Mouse (Mus musculus): ENCODE results near the gene Pym1. TPM values are rescaled to one million over a fixed set of nuclear protein-coding genes. Genes with fewer than 3 reads are reported as not detected.

The Pym1 gene
- polyA plus RNA-seq, 1 experiment from 2014 or later, result 46.5 TPM

GRCm38 (mm10) chr10:128748252-128748864 lies 669 bp downstream of the Pym1 start:
- peak; percentile 93 for ATAC-seq (ENCODE audit: low FRiP score)
- under 1% methylated on average over 37 of the region's 37 CpGs for WGBS
- peak overlapping the region; percentile 88 for H3K9ac ChIP-seq

DNA sequence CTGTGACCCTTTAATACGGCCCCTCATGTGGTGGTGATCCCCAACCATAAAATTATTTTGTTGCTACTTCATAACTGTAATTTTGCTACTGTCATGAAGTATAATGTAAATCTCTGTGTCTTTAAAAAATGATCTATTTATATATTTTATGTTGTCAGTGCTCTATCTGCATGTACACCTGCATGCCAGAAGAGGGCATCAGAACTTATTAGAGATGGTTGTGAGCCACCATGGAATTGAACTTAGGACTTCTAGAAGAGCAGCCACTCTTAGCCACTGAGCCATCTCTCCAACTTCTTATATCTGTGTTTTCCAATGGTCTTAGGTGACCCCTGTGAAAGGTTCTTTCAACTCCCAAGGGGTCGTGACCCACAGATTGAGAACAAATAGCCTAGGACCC lies 25.2 kb downstream of the Pym1 start:
- Histone ChIP-seq H3K4me2 (no peak overlapping the region), H3K9me3 (no peaks in the 10 kb centered on the region), H3K4me3 (no peak overlapping the region), H3K9ac (no peak overlapping the region), H3K27me3 (no peaks in the 10 kb centered on the region), H3K36me3 (peaks cover 6% of the 10 kb centered on the region), H3K4me1 (replicated peaks) (no peaks in the 10 kb centered on the region), H3K27ac (no peak overlapping the region)
- 90% methylated on average over 2 of the region's 2 CpGs for WGBS
- no peak for ATAC-seq (ENCODE audit: low FRiP score)

More at GRCm38 (mm10) chr10:128748252-128748864, 669 bp downstream of the Pym1 start:
- no peaks in the 10 kb centered on the region for H3K9me3 ChIP-seq
- peaks cover 41% of the 10 kb centered on the region for H3K4me1 ChIP-seq (replicated peaks)
- H3K4me2 ChIP-seq, result peak overlapping the region; percentile 92
- H3K4me3 ChIP-seq, result peak overlapping the region; percentile 76
- H3K27ac ChIP-seq, result peak overlapping the region; percentile 95
- peaks cover 34% of the 10 kb centered on the region for H3K27me3 ChIP-seq
- H3K36me3 ChIP-seq, result peaks cover 6% of the 10 kb centered on the region; the same call in 1 of the 2 replicates

- ATAC-seq (ENCODE audit: low FRiP score), result no peak
- no peaks in the 10 kb centered on the region for H3K4me1 ChIP-seq (replicated peaks)
- no peak overlapping the region for H3K4me2 ChIP-seq
- no peaks in the 10 kb centered on the region for H3K9me3 ChIP-seq
- H3K27ac ChIP-seq, result no peak overlapping the region
- peaks cover 5% of the 10 kb centered on the region; the same call in 1 of the 2 replicates for H3K36me3 ChIP-seq
- no peak overlapping the region for H3K9ac ChIP-seq
- no peaks in the 10 kb centered on the region for H3K27me3 ChIP-seq
- H3K4me3 ChIP-seq, result no peak overlapping the region
- 34% methylated on average over 5 of the region's 5 CpGs for WGBS
Observed at GRCm38 (mm10) chr10:128773685-128774084, 26.0 kb downstream of the Pym1 start.

GRCm38 (mm10) chr10:128778441-128778840 lies 30.8 kb downstream of the Pym1 start:
- Histone ChIP-seq H3K27ac (no peak overlapping the region), H3K4me2 (no peak overlapping the region), H3K9me3 (0 out of 2 replicates have a peak, but pooled peaks cover under 1% of the 10 kb centered on the region), H3K4me3 (no peak overlapping the region), H3K36me3 (no peaks in the 10 kb centered on the region), H3K9ac (no peak overlapping the region), H3K27me3 (no peaks in the 10 kb centered on the region), H3K4me1 (replicated peaks) (no peaks in the 10 kb centered on the region)
- WGBS, result 90% methylated on average over 2 of the region's 2 CpGs
- no peak for ATAC-seq (ENCODE audit: low FRiP score)

DNA sequence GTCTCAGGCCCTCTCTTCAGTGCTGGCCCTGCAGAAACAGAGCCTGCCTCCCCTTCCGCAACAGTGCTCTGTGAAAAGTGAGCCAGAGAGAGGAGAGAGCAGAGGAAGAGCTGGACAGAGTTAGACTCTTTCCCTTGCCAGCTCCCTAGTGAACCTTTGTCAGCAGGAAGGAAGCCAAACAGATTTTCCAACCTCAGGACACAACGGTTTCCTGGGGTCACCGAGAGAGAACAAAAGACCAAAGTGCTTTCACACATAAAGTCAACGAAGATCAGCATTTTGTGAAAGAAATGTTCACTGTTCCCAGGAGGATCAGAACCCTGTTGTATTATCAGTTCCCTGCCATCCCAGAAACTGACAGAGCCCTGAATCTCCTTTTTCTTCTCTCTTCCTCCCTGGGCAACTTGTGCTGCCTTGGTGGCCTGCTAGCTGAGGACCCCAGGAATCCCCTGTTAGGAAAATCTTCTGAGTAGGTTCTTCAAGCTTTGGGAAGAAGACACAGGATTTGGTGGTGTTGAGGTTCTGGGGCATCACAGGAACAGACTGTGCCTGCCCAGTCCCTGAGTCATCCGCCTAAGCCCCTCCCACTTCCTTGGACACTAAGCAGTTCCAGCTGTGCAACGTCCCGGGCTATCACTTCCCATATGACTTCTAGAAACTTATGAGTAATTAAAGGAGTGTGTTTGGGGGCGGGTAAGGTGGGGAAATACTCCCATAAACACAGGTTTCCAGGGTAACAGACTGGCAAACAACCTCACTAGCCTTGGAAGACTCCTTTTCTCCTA lies 31.5 kb downstream of the Pym1 start:
- Histone ChIP-seq H3K4me1 (replicated peaks) (no peaks in the 10 kb centered on the region), H3K4me3 (no peak overlapping the region), H3K4me2 (no peak overlapping the region), H3K9me3 (peaks cover 8% of the 10 kb centered on the region), H3K27me3 (no peaks in the 10 kb centered on the region), H3K9ac (no peak overlapping the region), H3K36me3 (no peaks in the 10 kb centered on the region), H3K27ac (peak overlapping the region; percentile 35; the same call in 1 of the 2 replicates)
- no peak for ATAC-seq (ENCODE audit: low FRiP score)
- WGBS, result 42% methylated on average over 8 of the region's 8 CpGs

GRCm38 (mm10) chr10:128780200-128780599 lies 32.5 kb downstream of the Pym1 start:
- no peak for ATAC-seq (ENCODE audit: low FRiP score)
- H3K4me3 ChIP-seq, result no peak overlapping the region
- 96% methylated on average over 1 of the region's 1 CpGs for WGBS

DNA sequence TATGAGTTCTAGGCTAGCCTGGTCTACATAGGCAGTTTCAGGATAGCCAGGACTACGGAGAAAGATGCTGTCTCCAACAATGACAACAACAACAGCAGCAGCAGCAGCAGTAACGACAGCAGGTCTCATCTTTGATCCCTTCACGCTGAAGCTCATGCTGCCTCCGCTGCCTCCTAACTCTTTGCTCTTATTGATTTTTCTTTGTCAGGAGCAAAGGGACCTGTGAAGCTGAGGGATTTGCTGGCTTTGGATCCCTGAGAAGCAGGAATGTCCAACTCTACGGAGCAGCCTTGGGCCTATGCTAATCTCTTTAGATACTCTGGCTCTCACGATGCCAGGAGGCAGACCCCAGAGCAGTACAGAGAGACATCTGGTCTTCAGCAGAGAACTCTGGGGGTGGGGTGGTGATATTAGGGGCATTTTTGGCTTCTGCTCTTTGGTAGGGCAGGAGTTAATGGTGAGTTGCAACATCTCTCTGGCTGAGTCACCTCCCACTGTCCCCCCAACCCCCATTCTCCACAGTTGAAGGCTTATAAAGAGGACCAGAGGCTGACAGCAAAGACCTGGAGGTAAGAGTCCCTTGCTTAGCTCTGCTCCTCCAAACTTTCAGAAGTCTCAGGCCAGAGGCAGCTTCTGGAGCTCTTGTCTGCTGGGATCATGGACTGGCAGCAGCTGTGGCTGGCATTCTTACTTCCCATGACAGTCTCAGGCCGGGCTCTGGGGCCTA lies 42.9 kb downstream of the Pym1 start, which contains the start of gene Mmp19:
TSS of gene Mmp19 (plus strand) at position 513 of the 727 bp plus-strand sequence.
- H3K4me1 ChIP-seq (replicated peaks), result no peaks in the 10 kb centered on the region
- no peaks in the 10 kb centered on the region for H3K9me3 ChIP-seq
- 70% methylated on average over 7 of the region's 7 CpGs for WGBS

More at GRCm38 (mm10) chr10:128780200-128780599, 32.5 kb downstream of the Pym1 start:
- H3K36me3 ChIP-seq, result no peaks in the 10 kb centered on the region
- no peak overlapping the region for H3K27ac ChIP-seq
- no peak overlapping the region for H3K4me2 ChIP-seq
- H3K9ac ChIP-seq, result no peak overlapping the region
- peaks cover 15% of the 10 kb centered on the region for H3K9me3 ChIP-seq
- no peaks in the 10 kb centered on the region for H3K4me1 ChIP-seq (replicated peaks)
- no peaks in the 10 kb centered on the region for H3K27me3 ChIP-seq

GRCm38 (mm10) chr10:128792041-128792440 lies 44.4 kb downstream of the Pym1 start:
- H3K36me3 ChIP-seq, result no peaks in the 10 kb centered on the region
- no peaks in the 10 kb centered on the region for H3K9me3 ChIP-seq
- H3K27ac ChIP-seq, result no peak overlapping the region
- H3K4me2 ChIP-seq, result no peak overlapping the region
- H3K27me3 ChIP-seq, result no peaks in the 10 kb centered on the region
- H3K9ac ChIP-seq, result no peak overlapping the region
- H3K4me1 ChIP-seq (replicated peaks), result no peaks in the 10 kb centered on the region
- ATAC-seq (ENCODE audit: low FRiP score), result no peak
- no peak overlapping the region for H3K4me3 ChIP-seq

More for the DNA sequence above, 42.9 kb downstream of the Pym1 start, which contains the start of gene Mmp19:
- Histone ChIP-seq H3K4me3 (no peak within 1 kb of the TSS), H3K4me2 (no peak within 1 kb of the TSS), H3K9ac (no peak within 1 kb of the TSS), H3K27me3 (no peaks in the 10 kb centered on the region), H3K27ac (no peak within 1 kb of the TSS), H3K36me3 (no peaks in the 10 kb centered on the region)
- no peak for ATAC-seq (ENCODE audit: low FRiP score)

DNA sequence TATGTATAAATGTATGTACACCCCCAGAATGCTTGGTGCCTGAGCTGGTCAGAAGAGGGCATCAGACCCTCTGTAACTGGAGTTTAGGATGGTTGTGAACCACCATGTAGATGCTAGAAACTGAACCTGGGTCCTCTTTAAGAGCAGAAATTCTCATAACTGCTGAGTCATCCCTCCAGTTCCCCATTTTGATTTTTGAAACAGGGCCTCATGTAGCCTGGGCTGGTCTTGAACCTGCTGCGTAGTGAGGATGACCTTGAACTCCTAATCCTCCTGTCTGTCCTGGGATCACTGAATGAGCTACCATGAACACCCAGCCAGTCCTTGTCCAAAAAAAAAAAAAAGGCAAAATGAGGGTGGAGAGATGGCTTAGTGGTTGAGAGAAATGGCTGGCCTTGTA lies 45.6 kb downstream of the Pym1 start:
- no peaks in the 10 kb centered on the region for H3K9me3 ChIP-seq
- H3K27ac ChIP-seq, result no peak overlapping the region
- H3K4me2 ChIP-seq, result no peak overlapping the region
- H3K36me3 ChIP-seq, result peaks cover 3% of the 10 kb centered on the region
- H3K27me3 ChIP-seq, result no peaks in the 10 kb centered on the region
- H3K9ac ChIP-seq, result no peak overlapping the region
- no peak overlapping the region for H3K4me3 ChIP-seq
- 93% methylated on average over 1 of the region's 1 CpGs for WGBS
- ATAC-seq (ENCODE audit: low FRiP score), result no peak
- no peaks in the 10 kb centered on the region for H3K4me1 ChIP-seq (replicated peaks)

- Histone ChIP-seq H3K4me3 (no peak overlapping the region), H3K27me3 (no peaks in the 10 kb centered on the region), H3K4me2 (no peak overlapping the region), H3K9me3 (no peaks in the 10 kb centered on the region), H3K27ac (no peak overlapping the region), H3K36me3 (peaks cover 11% of the 10 kb centered on the region), H3K9ac (no peak overlapping the region), H3K4me1 (replicated peaks) (no peaks in the 10 kb centered on the region)
- WGBS, result 93% methylated on average over 5 of the region's 5 CpGs
- ATAC-seq (ENCODE audit: low FRiP score), result no peak
Observed at GRCm38 (mm10) chr10:128794391-128794790, 46.7 kb downstream of the Pym1 start.

- 95% methylated on average over 3 of the region's 3 CpGs for WGBS
- no peak for ATAC-seq (ENCODE audit: low FRiP score)
Observed at GRCm38 (mm10) chr10:128795581-128795980, 47.9 kb downstream of the Pym1 start.

GRCm38 (mm10) chr10:128798676-128799075 lies 51.0 kb downstream of the Pym1 start:
- ATAC-seq (ENCODE audit: low FRiP score), result no peak
- WGBS, result 95% methylated on average over 8 of the region's 8 CpGs
- H3K9me3 ChIP-seq, result no peaks in the 10 kb centered on the region
- no peak overlapping the region for H3K4me3 ChIP-seq
- no peak overlapping the region for H3K4me2 ChIP-seq
- H3K27me3 ChIP-seq, result no peaks in the 10 kb centered on the region
- no peak overlapping the region for H3K9ac ChIP-seq
- peaks cover 35% of the 10 kb centered on the region for H3K36me3 ChIP-seq
- H3K4me1 ChIP-seq (replicated peaks), result peaks cover 20% of the 10 kb centered on the region
- H3K27ac ChIP-seq, result no peak overlapping the region

More at GRCm38 (mm10) chr10:128795581-128795980, 47.9 kb downstream of the Pym1 start:
- no peak overlapping the region for H3K27ac ChIP-seq
- no peak overlapping the region for H3K9ac ChIP-seq
- H3K4me2 ChIP-seq, result no peak overlapping the region
- no peaks in the 10 kb centered on the region for H3K27me3 ChIP-seq
- H3K4me1 ChIP-seq (replicated peaks), result no peaks in the 10 kb centered on the region
- no peaks in the 10 kb centered on the region for H3K9me3 ChIP-seq
- H3K36me3 ChIP-seq, result peaks cover 19% of the 10 kb centered on the region
- H3K4me3 ChIP-seq, result no peak overlapping the region

All from hindbrain, embryonic 13.5 days (tissue).